Mouse (Mus musculus) thymus, postnatal 14 days (tissue): Measurements from ENCODE around the gene Cd300c.
"Not testable (repeated sequence)": the region's sequence is repeated elsewhere in the genome, so short reads cannot be mapped to it uniquely, and the experiment has no call there.

Source experiments
- DNase-seq: peaks from one replicate; pipeline ENCODE4 v3.0.0; 2021

The Cd300c gene

DNA sequence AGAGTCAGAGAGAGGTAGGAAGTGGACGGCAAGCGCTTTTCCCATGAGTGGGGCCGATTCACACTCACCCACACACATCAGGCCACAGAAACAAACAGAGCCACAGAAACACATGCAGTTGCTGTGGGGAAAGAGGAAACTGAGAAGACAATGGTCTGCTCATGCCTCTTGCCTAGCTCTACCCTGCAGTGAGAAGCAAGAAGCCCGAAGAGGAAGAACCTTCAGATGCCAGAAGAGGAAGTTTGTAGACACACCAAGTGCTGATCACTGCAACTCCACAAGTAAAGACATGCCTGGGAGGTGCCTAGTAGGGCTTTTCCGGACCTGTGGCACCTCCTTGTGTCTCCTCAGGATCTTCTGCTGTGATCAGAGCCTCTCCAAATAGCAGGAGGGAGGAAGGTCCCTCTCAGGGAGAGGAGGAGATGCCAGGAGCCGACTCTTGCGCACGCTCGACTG lies at the start of gene Cd300c:
Cd300c (minus strand) TSS at position 406 of the 456 bp plus-strand sequence.
- no peak for DNase-seq

DNA sequence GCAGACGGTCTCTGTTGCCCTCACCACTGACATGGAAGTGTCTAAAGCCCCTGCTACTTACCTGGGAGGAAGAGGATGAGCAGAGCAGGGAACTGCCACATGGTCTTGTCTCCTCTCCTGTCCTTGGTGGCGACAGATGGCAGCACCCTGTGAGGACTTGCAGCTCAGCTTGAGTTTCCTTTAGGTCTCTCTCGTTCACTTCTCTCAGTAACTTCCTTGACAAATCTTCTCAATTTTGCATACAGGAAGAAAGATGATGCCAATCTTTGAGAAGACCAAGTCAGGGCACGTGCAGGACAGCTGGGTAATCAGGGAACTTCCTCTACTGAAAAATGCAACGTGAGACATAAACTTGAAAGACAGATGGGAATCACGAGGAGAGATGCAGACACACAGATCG lies 47.1 kb upstream of the Cd300c start, which contains the start of gene Cd300ld2:
Cd300ld2 (minus strand) TSS at position 101 of the 400 bp plus-strand sequence.
- DNase-seq, result not testable (repeated sequence)

DNA sequence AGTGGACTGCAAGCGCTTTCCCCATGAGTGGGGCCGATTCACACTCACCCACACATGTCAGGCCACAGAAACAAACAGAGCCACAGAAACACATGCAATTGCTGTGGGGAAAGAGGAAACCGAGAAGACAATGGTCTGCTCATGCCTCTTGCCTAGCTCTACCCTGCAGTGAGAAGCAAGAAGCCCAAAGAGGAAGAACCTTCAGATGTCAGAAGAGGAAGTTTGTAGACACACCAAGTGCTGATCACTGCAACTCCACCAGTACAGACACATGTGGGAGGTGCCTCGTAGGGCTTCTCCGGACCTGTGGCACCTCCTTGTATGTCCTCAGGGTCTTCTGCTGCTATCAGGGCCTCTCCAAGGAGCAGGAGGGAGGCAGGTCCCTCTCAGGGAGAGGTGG lies 35.1 kb upstream of the Cd300c start:
- no peak for DNase-seq

DNA sequence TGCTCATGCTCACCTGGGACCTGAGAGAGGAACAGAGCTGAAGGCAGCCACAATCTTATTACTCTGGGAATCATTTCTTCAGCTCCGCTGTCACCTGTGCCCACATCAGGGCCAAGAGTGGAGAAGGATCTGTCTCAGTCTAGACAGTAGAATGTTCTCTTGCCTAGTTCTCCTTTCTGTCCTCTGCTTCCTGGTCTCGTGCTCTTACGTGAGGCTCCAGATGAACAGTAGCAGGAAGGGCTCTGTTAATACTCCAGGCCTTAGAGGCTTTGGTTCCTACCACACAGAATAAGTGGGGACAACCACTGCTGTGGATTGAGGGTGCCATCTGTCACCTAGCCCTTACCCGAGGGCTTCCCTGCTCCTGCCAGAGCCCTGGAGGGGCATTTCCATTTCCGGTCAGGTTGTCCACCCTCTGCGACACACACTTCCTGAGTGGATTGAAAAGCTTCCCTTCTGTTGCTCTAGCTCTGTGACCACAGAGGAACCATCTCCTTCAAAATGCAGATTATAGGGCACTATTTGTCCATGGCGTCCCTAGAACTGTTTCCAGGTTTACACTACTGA lies 32.6 kb upstream of the Cd300c start, which contains the start of gene Cd300c2:
Cd300c2 (minus strand) TSS at position 407 of the 567 bp plus-strand sequence.
- DNase-seq, result no peak

DNA sequence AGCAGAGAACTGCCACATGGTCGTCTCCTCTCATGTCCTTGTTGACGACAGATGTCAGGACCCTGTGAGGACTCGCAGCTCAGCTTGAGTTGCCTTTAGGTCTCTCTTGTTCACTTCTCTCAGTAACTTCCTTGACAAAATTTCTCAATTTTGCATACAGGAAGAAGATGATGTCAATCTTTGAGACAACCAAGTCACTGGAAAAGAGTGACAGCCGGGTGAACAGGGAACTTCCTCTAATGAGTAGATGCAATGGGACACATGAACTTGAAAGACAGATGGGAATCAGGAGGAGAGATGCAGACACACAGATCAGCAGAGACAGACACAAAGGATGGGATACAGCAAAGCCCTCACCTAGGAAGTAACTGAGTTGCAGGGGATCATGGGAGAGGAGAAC lies 20.8 kb upstream of the Cd300c start, which contains the start of gene Cd300ld:
Cd300ld (minus strand) TSS at position 130 of the 400 bp plus-strand sequence.
- no peak for DNase-seq

DNA sequence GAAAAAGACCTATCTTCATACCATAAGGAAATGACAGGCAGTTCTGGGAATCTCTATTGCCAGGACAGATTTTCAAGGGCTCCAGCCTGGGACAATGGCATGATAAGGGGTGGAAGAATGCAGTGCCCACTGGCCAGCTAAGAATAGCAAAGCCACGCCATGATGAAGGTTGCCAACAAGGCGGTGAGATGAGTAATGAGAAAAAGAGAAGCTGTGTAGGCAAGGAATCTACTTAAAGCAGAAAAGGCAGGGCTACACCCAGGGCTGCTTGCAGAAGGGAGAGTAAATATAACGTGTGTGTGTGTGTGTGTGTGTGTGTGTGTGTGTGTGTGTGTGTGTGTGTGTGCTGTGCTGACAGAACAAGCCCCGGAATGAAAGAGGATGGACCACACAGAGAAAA lies 12.9 kb upstream of the Cd300c start:
- no peak for DNase-seq

DNA sequence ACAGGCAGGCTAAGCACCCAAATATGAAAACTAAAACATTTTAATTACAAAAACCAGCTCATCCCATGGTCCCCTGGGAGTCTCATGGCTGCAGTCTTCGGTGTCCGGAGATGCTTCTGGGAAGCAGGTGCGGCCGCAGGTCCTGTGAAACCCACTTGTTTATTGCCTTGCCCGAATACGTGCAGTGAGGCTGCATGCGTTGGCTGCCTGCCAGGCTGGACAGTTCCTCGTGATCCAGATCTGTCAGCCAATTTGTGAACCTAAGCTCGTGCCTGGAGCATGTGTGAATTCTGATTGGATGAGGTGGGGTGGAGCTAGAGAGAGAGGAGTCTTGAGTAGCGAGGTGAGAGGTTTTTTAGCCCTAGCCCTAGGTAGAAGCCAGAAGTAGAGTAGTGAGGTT lies 3.8 kb upstream of the Cd300c start:
- DNase-seq, result no peak

DNA sequence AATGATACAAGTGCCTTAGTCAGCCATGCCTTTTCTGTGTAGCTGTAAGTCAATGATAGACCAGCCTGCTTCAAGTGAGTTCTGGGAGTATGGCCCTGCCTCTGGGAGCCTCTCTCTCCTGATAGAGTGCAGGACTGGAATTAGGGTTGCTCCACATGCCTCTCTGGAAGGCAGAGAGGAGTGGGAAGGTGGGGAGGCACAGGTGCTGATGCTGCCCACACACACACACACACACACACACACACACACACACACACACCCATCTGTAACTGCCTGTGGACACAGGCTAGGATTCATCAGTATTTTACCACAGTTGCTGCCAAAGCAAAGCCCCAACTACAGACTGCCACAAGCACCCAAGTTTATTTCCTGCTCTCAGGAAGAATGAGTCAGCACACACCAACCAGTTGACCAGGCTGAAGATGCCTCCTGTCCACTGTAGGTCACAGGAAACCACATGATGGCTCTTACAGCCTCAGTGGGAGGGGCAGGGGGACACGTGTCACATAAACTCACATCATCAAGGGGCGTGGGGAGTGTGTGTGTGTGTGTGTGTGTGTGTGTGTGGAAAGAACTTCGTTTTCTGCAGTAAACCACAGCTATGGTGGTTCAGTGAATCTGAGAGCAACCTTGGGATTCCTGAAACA lies 3.7 kb downstream of the Cd300c start:
- DNase-seq, result no peak

DNA sequence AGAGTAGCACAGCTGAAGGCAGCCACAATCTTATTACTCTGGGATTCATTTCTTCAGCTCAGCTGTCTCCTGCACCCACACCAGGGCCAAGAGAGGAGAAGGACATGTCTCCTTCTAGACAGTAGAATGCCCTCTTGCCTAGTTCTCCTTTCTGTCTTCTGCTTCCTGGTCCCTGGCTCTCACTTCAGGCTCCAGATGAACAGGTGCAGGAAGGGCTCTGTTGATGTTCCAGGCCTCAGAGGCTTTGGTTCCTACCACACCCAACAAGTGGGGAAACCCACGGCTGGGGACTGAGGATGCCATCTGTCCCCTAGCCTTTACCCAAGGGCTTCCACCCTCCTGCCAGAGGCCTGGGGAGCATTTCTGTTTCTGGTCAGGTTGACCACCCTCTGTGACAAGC lies 8.6 kb downstream of the Cd300c start:
- DNase-seq, result no peak

DNA sequence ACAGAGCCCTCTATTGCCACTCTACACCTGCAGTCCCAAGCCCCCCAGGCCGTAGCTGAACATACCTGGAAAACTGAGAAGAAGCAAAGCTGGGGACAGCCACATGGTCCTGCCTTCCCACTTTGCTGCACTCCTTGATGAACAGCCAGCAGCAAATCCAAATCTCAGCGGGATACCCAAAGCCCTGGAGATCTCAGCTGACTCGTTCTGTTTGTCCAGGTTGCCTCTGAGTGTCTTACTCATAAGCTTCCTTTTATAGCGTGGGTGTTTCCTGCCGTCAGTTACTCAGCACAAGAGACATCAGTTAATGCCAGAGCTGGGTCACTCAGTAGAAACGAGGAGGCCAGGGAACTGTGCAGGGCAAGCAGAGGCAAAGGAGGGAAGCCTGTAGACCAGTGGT lies 34.8 kb downstream of the Cd300c start, which contains the start of gene Cd300lb:
Cd300lb (minus strand) TSS at position 243 of the 400 bp plus-strand sequence.
- DNase-seq, result no peak

DNA sequence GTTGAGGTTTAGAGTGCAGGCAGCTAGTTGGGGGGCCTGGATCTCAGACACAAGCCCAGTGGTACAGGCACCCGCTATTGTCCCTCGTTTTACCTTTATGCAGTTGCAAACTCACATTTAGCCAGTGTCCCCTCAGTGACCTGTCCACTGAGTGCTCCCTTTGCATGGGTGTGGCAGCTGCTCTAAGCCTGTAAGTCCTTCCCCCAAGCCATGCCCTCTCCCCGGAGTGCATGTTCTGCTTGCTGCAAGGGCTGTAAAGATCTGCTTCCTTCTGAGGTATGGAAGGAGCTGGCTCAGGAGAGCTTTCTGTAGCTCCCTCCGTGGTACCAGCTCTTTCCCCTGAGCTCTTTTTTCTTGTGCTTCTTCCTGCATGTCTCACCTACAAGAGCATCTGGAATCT lies 35.4 kb downstream of the Cd300c start:
- DNase-seq, result no peak

DNA sequence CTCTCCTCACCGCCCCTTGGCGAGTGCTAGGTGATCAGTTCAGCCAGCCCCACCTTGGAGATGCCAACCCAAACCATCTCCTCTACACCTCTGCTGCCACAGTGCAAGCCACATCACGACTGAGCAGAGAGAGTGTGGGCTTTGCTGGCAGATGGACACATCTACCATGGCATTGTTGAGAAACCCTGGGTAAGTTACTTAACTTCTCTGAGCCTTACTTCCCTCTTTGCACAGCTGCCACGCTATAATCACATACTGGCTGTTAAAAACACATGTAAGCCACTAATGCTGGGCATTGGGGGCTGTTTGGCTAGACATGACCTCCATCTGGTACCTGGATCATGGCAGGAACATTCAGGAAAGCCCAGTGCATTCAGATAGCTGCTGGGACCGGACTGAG lies 37.9 kb downstream of the Cd300c start:
- DNase-seq, result no peak

DNA sequence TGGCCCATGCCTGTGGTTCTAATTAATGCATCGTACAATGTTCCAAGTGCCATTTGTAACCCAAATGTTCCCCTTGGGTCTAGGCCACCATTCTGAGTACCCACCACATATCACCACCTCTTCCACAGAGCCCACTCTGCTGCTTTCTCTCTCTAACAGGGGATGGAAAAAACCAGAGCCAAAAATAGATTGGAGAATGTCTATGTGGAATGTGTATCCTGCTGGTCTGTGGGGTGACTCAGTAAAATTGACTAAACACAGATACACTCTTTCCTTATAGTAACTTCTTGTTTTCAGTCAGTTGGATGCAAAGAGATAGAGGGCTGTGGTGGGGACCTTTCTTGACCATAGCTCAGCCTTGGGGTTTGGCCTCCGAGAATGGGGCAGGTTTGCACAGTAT lies 39.4 kb downstream of the Cd300c start:
- DNase-seq, result no peak

DNA sequence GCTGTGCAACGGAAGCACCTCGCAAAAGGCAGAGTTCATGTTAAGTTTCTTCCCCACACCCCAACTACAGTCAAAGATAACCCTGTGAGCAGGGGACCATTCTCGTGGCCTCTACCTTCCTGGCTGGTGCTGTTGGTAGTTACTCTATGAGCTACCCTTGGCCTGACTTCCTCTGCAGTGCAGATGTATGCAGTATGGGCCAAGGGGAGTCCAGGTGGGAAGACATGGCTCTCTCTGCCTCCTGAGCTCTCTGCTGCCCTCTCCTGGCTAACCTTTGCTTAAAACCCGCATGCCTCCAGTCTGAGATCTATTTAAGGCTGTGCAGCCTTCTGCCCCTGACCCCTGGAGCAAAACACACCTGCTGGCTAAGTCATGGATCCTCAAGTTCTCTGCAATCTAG lies 45.0 kb downstream of the Cd300c start:
- peak; percentile 69 for DNase-seq

DNA sequence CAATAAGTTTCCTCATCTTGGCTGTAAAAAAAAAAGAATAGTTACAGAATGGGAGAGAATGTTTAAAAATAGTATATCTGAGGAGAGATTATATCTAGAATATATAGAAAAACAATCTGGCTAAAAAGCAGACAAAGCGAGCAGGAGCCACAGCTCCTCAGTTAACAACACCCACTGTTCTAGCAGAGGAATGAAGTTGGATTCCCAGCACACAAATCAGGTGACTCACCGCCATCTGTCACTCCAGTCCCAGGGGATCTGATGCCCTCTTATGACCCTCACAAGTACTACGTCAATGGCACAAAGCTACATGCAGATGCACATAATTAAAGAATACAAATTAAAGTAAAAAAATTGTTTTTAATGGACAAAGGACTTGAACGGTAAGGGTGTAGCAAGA lies 46.5 kb downstream of the Cd300c start:
- no peak for DNase-seq

DNA sequence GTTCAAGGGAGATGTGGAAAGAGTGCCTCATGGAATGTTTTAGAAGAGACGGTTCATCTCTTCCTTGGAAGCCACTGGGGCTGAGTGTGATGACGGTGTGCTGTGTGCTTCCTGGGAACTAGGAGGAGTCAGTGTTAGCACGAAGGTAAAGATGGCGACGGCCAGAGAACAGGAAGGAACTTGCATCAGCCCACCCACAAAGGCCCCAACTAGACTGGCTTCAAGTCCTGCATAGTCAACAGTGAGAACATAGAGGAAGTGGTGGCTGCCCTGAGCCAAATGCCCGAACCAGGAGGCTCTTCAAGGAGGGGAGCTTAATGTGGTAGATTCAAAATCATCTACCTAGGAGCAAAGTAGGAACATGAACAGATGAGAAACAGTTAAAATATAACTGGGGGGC lies 51.8 kb downstream of the Cd300c start:
- DNase-seq, result no peak

DNA sequence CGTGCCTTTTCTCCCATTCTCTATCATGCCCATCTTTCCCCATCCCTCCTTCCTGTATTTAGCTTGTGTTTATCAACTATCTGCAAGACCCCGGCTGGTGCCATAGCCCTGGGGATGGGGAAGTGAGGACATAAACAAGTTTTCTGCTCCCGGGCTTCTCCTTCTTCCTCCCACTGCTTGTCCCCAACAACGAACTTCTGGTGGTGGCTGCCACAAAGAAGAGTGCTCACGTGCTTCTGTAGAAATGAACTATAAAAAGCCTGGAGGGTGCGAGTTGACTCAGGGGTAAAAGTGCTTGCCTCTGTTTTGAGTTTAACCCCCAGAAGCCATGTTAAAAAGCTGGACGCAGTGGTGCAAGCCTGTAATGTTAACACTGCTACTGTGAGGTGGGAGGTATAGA lies 54.0 kb downstream of the Cd300c start:
- DNase-seq, result no peak

DNA sequence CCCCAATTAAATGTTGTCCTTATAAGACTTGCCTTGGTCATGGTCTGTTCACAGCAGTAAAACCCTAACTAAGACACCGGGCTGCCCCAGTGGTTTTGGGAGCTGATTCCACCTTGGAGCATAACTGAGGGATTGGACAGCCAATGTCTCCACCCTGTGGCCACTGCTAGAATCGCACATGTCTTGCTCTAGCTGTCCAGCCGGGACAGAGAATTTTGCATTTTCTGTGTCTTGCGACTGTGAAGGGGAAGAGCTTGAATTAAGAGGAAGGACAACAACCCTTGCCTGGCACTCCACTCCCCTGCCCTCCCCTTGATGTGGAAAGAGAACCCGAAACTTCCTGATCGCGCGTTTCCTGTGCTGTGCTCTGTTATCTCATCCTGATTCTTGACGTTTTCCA lies 56.1 kb downstream of the Cd300c start:
- peak; percentile 44 for DNase-seq

DNA sequence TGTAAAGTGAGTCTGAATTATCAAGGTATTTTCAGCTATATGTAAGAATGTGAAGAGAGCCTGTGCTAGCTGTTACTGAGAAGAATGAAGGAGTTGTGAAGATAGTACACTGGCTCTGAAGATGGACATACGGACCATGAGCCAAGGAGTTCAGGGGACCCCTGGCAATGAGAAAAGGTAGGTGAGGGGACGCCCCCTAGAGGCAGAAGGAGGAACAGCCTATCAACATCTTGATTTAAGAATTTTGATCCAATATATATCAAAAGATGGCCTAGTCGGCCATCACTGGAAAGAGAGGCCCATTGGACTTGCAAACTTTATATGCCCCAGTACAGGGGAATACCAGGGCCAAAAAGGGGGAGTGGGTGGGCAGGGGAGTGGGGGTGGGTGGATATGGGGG lies 59.4 kb downstream of the Cd300c start:
- DNase-seq, result not testable (repeated sequence)

DNA sequence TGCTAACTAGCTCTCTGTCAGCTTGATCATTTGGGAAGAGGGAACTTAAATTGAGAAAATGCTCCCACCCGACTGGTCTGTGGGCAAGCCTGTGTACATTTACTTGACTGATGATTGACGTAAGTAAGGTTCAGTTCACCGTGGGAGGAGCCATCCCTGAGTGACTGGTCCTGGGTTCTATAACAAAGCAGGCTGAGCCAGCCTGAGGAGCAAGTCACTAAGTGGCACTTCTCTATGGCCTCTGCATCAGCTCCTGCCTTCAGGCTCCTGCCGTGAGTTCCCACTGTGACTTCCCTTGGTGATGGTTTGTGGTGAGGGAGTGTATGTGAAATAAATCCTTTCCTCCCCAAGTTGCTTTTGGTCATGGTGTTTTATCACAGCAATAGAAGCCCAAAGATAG lies 60.9 kb downstream of the Cd300c start:
- DNase-seq, result no peak

DNA sequence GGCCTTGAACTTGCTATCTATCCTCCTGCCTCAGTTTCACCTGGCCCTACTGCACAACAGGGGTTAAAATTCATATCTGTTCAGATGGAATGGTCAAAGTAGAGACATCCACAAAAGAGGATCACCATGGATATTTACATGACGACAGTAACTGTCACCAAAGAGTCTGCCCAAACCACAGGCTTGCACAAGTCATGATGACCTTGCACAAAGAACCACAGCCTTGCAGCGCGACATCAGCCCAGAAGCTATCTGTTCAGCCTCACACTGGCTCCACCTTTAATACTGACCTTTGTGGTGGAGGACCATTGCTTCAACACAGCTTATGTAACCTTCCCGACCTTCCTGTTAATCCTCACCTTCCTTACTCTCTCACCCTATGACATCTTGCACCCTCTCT lies 61.4 kb downstream of the Cd300c start:
- DNase-seq, result no peak
